Mouse (Mus musculus): Measurements from ENCODE around the gene Syt12. TPM values are rescaled to one million over a fixed set of nuclear protein-coding genes. Genes with fewer than 3 reads are reported as not detected.
A peak's percentile ranks its signal among the peaks of the same experiment; 100 is the strongest.

Gene Syt12
- polyA plus RNA-seq, 1 experiment from 2014 or later: 0.89 TPM

DNA sequence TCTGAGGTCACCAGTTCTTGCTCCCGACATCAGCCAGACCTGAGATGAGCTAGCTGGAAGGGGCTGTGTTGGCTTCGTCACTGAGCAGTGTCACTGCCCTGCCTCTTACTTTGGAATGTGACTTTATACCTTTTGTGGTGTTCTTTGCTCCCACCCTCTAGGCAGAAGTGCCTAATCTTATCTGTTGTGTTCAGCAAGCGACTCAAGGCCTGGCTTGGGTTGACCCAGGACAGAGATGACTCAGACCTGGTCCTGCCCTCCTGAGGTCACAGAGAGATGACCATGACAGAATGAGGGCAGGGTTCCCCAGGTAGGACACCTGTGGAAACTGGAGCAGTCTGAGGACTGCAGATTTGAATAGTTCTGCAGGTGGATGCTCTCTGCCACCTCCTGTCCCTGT is 41.0 kb downstream of the Syt12 start:
- H3K27me3 ChIP-seq (ENCODE audit: insufficient read depth, poor library complexity, severe bottlenecking): no peaks in the 10 kb centered on the region
- H3K4me3 ChIP-seq: no peak overlapping the region
- peaks cover 27% of the 10 kb centered on the region for H3K36me3 ChIP-seq
- WGBS: 33% methylated on average over 3 of the region's 3 CpGs
- no peaks in the 10 kb centered on the region for H3K9me3 ChIP-seq
- DNase-seq (ENCODE audit: low spot score): no peak
- 0 out of 2 replicates have a peak overlapping the region, but pooled peaks have one; percentile 9 for H3K27ac ChIP-seq
- peaks cover 48% of the 10 kb centered on the region for H3K4me1 ChIP-seq

DNA sequence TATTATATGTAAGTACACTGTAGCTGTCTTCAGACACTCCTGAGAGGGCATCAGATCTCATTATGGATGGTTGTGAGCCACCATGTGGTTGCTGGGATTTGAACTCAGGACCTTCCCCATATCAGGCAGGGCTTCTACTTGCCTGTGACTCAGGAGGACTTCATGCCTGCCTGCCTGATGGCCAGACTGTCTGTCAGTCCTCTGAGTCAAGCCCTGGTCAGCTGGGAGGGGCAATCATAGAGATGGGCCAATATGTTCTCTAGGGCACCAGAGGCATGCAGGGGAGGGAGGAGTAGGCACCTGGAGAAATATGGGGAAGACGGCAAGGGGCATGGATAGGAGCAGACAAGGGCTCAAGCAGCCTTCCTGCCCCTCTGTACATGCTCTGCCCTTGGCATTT is 42.2 kb downstream of the Syt12 start:
- no peaks in the 10 kb centered on the region for H3K27me3 ChIP-seq (ENCODE audit: insufficient read depth, poor library complexity, severe bottlenecking)
- WGBS: 80% methylated on average over 1 of the region's 1 CpGs
- DNase-seq (ENCODE audit: low spot score): no peak
- peaks cover 35% of the 10 kb centered on the region for H3K36me3 ChIP-seq
- no peak overlapping the region for H3K4me3 ChIP-seq
- H3K27ac ChIP-seq: no peak overlapping the region
- no peaks in the 10 kb centered on the region for H3K9me3 ChIP-seq
- peaks cover 35% of the 10 kb centered on the region for H3K4me1 ChIP-seq

DNA sequence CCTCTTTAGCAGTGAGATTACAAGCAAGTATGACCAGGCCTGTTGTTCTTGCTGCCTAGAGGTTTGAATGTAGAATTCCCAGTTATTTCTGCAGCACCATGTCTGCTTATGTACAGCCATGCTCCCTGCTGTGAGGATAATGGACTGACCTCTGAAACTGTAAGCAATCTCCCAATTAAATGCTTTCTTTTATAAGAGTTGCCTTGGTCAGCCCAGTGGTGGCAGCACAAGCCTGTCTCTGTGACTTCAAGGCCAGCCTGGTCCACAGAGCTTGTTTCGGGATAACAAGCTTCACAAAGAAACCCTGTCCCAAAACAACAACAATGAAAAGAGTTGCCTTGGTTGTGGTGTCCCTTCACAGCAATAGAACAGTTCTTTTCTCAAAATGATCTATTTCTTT is 43.5 kb downstream of the Syt12 start:
- Histone ChIP-seq H3K27me3 (ENCODE audit: insufficient read depth, poor library complexity, severe bottlenecking) (no peaks in the 10 kb centered on the region), H3K4me3 (no peak overlapping the region), H3K9me3 (no peaks in the 10 kb centered on the region), H3K4me1 (peaks cover 25% of the 10 kb centered on the region), H3K36me3 (peaks cover 45% of the 10 kb centered on the region), H3K27ac (no peak overlapping the region)
- 82% methylated on average over 1 of the region's 1 CpGs for WGBS
- no peak for DNase-seq (ENCODE audit: low spot score)

DNA sequence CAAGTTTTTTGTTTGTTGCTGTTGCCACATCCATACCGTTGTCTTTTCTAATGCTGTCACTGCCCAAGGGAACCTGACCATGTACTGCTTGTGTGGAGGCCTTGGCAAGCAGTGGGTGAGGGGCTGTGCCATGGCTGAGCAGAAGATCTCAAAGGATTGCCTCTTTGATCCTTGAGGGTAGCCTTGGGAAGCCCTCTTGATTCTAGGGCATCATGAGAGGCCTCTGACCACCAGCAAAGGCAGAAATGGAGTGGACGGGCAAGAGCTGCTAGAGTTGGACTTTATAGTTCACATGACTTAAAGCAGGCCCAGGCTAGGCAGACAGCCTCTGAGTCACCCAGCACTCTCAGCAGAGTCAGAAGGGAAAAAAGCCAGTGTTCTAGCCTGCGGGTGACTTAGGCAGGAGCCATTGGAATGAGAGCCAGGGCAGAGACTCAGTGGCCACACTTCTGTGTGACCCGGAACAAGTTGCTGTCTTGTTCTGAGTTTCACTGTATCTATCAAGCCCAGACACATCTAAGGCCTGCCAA is 47.1 kb downstream of the Syt12 start:
- H3K27me3 ChIP-seq (ENCODE audit: insufficient read depth, poor library complexity, severe bottlenecking): no peaks in the 10 kb centered on the region
- H3K27ac ChIP-seq: no peak overlapping the region
- no peak for DNase-seq (ENCODE audit: low spot score)
- H3K4me3 ChIP-seq: no peak overlapping the region
- no peaks in the 10 kb centered on the region for H3K4me1 ChIP-seq
- no peaks in the 10 kb centered on the region for H3K9me3 ChIP-seq
- H3K36me3 ChIP-seq: peaks cover 55% of the 10 kb centered on the region
- 89% methylated on average over 4 of the region's 4 CpGs for WGBS

DNA sequence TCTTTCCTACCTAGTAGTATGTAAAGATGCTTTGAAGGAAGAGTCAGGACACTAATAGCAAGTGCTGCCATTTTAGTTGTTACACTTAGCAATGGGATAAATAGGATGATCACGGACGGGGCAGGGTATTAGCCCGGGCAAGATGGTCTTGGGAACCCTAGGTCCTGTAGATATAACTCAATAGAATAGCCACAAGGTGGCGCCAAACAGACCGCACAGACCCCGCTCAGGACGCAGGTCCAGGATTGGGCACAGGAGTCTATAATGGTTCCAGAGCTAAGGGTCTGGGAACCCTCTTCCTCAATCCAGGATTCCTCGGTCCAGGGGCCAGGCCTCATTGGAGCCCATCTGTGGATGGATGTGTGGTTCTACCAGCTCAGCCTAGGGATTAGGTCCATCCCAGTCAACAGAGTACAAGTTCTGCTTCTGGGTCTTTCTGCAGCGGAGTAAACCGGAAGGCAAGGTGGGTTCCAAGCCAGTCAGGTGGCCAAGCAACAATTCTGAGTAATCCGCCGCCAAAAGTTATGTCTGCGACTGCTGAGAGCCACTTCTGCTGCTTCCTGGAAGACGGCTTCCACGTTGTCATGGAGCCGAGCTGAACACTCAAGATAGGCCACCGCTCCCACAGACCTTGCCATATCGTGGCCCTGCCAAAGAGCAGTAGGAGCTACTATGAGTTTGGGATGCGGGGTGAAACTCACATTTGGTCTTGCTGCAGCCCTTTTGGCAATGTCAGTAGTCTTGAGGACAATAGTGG is 51.5 kb downstream of the Syt12 start:
- Histone ChIP-seq H3K4me3 (no peak overlapping the region), H3K4me1 (no peaks in the 10 kb centered on the region), H3K27me3 (ENCODE audit: insufficient read depth, poor library complexity, severe bottlenecking) (no peaks in the 10 kb centered on the region), H3K27ac (no peak overlapping the region), H3K36me3 (peaks cover 62% of the 10 kb centered on the region), H3K9me3 (no peaks in the 10 kb centered on the region)
- no peak for DNase-seq (ENCODE audit: low spot score)
- WGBS: 67% methylated on average over 19 of the region's 19 CpGs

DNA sequence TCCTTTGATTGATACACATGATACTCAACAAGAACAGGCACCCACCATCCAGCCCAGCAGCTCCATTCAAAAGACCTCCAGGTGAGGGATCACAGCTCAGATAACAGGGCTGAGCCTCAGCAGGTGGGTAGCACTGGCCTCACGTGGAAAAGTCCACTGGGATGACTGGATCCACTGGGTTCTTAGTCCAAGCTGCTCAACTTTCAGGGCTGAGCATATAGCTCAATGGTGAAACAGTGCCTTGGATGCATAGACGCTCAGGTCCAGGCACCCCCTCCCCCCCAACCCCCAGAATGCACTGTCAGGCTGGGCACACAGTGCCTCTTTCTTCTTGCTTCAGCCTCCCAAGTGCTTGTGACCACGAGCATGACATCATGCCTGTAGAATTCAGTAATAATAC is 54.2 kb downstream of the Syt12 start:
- H3K36me3 ChIP-seq: peaks cover 54% of the 10 kb centered on the region

DNA sequence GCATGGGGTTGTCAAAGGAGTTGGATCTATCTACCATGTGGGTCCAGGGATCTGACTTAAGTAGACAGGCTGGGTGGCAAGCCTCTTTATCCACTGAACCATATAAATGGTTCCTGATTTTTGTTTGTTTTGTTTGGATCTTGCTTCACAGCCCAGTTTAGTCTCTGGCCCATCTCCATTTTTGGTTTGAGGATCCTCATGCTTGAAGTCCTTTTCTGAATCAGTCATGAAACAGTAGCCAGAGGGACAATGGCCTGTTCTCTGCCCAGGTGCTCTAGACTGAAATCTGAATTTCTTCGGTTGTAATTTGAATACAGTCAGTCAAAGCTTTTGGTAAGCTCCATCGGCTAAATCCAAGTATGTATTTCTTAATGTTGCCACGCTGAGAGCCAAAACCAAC is 54.7 kb downstream of the Syt12 start:
- no peak for DNase-seq (ENCODE audit: low spot score)
- 90% methylated on average over 3 of the region's 3 CpGs for WGBS
- Histone ChIP-seq H3K9me3 (no peaks in the 10 kb centered on the region), H3K27ac (no peak overlapping the region), H3K4me1 (no peaks in the 10 kb centered on the region), H3K4me3 (no peak overlapping the region), H3K27me3 (ENCODE audit: insufficient read depth, poor library complexity, severe bottlenecking) (no peaks in the 10 kb centered on the region), H3K36me3 (peaks cover 51% of the 10 kb centered on the region)

More for the DNA sequence above, 54.2 kb downstream of the Syt12 start:
- no peaks in the 10 kb centered on the region for H3K27me3 ChIP-seq (ENCODE audit: insufficient read depth, poor library complexity, severe bottlenecking)
- WGBS: 74% methylated on average over 3 of the region's 3 CpGs
- no peak overlapping the region for H3K4me3 ChIP-seq
- no peak for DNase-seq (ENCODE audit: low spot score)
- no peaks in the 10 kb centered on the region for H3K9me3 ChIP-seq
- no peak overlapping the region for H3K27ac ChIP-seq
- H3K4me1 ChIP-seq: no peaks in the 10 kb centered on the region

DNA sequence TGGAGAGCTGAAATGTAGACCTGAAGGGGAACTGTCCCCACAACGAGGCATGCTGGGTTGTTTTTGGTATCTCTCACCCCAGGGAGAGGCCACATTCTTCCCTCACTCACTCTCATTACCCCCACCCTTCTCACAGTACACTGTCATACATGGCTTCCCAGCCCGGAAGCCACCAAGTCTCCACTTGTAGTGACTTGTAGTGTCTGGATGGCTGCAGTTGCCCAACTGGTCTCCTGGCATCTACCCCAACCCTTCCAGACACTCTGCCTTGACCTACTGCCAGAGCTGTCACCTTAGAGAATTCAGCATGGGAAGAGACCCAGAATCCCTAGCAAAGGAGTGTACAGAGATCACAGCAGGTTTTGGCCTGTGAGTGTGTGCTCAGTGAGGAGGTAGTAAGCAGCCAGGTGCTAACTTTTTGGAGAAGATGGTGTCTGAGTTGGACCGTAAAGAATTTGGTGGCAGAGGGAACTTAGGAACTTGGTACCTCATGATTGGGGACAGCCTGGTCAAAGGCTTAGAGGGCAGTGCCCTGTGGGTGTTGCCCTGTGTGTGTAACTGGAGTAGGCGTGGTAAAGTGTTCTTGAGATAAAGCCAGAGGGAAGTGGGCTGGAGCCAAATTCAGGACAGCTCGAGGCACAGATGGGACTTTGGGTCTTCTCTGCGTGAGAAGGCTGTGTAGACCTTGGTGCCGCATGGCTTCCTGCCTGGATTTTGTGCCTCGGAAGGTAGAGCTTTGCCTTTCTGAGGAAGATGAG is 56.9 kb downstream of the Syt12 start:
- no peak overlapping the region for H3K27ac ChIP-seq
- H3K4me1 ChIP-seq: no peaks in the 10 kb centered on the region
- WGBS: 83% methylated on average over 8 of the region's 8 CpGs
- no peak for DNase-seq (ENCODE audit: low spot score)
- H3K27me3 ChIP-seq (ENCODE audit: insufficient read depth, poor library complexity, severe bottlenecking): no peaks in the 10 kb centered on the region
- H3K9me3 ChIP-seq: no peaks in the 10 kb centered on the region
- H3K36me3 ChIP-seq: peaks cover 34% of the 10 kb centered on the region
- H3K4me3 ChIP-seq: no peak overlapping the region

DNA sequence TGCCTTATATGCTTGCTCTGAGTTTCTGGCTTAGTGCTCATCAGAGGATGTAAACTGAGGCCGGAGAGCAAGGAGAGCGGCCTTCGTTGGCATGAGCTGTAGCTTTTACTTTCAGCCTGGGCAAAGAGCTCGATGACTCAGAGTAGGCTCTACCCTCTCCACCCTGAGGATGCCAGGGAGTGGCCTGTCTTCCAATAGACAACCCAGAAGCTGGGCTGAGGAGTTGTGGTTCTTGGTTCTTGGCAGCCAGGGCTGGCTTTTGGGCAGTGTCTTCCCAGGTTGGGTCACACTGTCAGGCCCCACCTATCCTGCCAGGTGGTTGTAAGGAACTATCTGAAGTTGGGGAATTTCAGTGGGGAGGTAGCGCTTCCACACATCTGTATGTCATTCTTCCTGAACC is 57.5 kb downstream of the Syt12 start:
- no peaks in the 10 kb centered on the region for H3K4me1 ChIP-seq
- H3K27me3 ChIP-seq (ENCODE audit: insufficient read depth, poor library complexity, severe bottlenecking): no peaks in the 10 kb centered on the region
- no peak overlapping the region for H3K4me3 ChIP-seq
- no peak overlapping the region for H3K27ac ChIP-seq
- peaks cover 28% of the 10 kb centered on the region for H3K36me3 ChIP-seq
- 90% methylated on average over 5 of the region's 5 CpGs for WGBS
- H3K9me3 ChIP-seq: no peaks in the 10 kb centered on the region
- no peak for DNase-seq (ENCODE audit: low spot score)

DNA sequence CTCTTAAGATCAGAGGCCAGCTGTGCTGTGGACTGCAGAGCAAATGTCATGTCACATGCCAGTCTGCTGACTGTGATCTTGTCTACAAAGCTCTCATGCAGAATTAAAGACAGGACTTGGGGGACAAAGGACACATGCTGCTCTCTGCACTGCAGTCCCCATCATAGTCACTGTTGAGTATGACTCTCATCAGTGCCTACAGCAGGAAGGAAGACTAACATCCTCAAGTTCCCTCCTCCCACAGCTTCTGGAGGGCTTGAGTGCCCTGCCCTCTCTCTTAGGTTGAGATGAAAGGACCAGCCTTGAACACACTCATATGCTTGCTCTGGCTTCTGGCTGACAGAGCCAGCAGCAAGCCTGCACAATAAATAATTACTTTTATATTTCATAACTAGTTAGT is 59.5 kb downstream of the Syt12 start:
- no peak overlapping the region for H3K4me3 ChIP-seq

DNA sequence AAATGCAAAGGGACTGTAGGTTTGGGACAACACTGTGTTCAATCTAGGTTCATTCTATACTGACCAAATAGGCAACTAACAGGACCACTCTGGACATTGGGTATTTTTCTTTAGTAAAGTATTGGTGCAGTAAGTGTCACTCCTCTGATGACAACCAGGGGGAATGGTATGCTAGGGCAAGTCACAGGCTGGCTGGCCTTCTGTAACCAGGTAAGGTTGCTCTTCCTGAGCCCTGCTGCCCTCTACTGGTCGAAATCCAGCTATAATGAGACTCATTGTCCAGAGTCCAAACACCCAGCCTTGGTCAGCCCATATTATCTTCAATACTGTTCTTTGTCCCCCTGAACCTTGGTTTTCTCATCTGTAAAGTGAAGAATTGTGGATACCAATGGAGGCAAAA is 60.1 kb downstream of the Syt12 start:
- no peaks in the 10 kb centered on the region for H3K4me1 ChIP-seq
- no peak overlapping the region for H3K4me3 ChIP-seq
- no peaks in the 10 kb centered on the region for H3K9me3 ChIP-seq
- peak; percentile 79 for DNase-seq (ENCODE audit: low spot score)
- H3K27ac ChIP-seq: no peak overlapping the region
- peaks cover 14% of the 10 kb centered on the region; the same call in 1 of the 2 replicates for H3K36me3 ChIP-seq
- H3K27me3 ChIP-seq (ENCODE audit: insufficient read depth, poor library complexity, severe bottlenecking): no peaks in the 10 kb centered on the region
- WGBS: 0% methylated on average over 1 of the region's 1 CpGs

More for the DNA sequence above, 59.5 kb downstream of the Syt12 start:
- H3K36me3 ChIP-seq: peaks cover 19% of the 10 kb centered on the region; the same call in 1 of the 2 replicates
- no peaks in the 10 kb centered on the region for H3K27me3 ChIP-seq (ENCODE audit: insufficient read depth, poor library complexity, severe bottlenecking)
- no peaks in the 10 kb centered on the region for H3K9me3 ChIP-seq
- H3K4me1 ChIP-seq: no peaks in the 10 kb centered on the region
- H3K27ac ChIP-seq: no peak overlapping the region
- peak; percentile 22 for DNase-seq (ENCODE audit: low spot score)

DNA sequence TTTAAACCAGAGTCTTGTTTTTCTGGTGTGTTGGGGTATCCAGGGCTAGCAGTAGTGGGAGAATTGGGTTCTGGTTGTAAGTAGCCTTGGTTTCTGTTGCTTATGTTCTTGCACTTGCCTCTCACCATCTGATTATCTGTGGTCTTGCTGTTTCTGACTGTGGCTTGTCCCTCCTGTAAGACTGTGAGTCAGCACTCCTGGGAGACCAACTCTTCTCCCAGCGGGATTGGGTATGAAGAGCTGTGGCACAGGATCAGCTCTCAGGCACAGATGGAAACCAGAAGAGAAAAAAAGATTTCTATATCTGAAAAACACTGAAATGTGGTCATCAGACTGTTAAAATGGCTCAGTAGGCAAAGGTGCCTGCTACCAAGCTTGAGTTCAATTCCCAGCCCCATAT is 62.6 kb downstream of the Syt12 start:
- Histone ChIP-seq H3K36me3 (no peaks in the 10 kb centered on the region), H3K4me1 (no peaks in the 10 kb centered on the region), H3K9me3 (no peaks in the 10 kb centered on the region), H3K27ac (no peak overlapping the region), H3K4me3 (no peak overlapping the region), H3K27me3 (ENCODE audit: insufficient read depth, poor library complexity, severe bottlenecking) (no peaks in the 10 kb centered on the region; the same call in 1 of the 2 replicates)
- peak; percentile 46 for DNase-seq (ENCODE audit: low spot score)
- 57% methylated on average over 1 of the region's 1 CpGs for WGBS

DNA sequence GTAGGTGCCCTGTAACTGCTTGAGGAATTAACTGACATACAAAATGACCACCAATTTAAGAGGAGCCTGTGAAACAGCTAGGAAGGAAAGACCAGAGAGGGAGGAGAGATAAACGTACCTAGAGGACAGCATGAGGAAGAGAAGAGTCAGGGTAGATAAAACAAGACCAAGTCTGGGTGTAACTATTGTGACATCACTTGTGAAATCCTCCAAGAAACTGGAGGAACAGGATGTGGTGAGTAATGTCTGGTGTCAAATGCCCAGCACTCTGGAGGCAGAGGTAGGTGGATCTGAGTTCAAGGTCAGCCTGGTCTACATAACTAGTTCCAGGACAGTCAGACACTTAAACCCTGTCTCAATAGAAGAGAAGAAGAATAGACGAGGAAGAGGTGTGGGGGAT is 68.2 kb downstream of the Syt12 start:
- DNase-seq (ENCODE audit: low spot score): no peak

More for the DNA sequence above, 68.2 kb downstream of the Syt12 start:
- Histone ChIP-seq H3K36me3 (no peaks in the 10 kb centered on the region), H3K4me3 (no peak overlapping the region), H3K9me3 (no peaks in the 10 kb centered on the region), H3K4me1 (no peaks in the 10 kb centered on the region), H3K27me3 (ENCODE audit: insufficient read depth, poor library complexity, severe bottlenecking) (no peaks in the 10 kb centered on the region; the same call in 1 of the 2 replicates), H3K27ac (no peak overlapping the region)
- WGBS: 46% methylated on average over 2 of the region's 2 CpGs
